7 mouse cellular contexts compared by ENCODE assay signal in genomic region chr19:33224181-33225001, GRCm38 (mm10).
A peak's percentile ranks its signal among the peaks of the same experiment; 100 is the strongest.
DNase-seq lines count a peak whose midpoint lies in the region; ATAC-seq and TF ChIP-seq lines count a peak whose summit lies in the region.

No protein-coding gene starts in this region.

- 0 out of 2 replicates have a peak, but pooled peaks cover 2% of the 10 kb centered on the region for H3K4me1 ChIP-seq in embryonic facial prominence, embryonic 11.5 days (ENCODE audit: control insufficient read depth, insufficient read depth, low read length)
- no peaks in the 10 kb centered on the region for H3K4me1 ChIP-seq in hindbrain, embryonic 11.5 days (replicated peaks; ENCODE audit: control insufficient read depth, insufficient read depth, low read length)
- peaks cover 11% of the 10 kb centered on the region for H3K4me1 ChIP-seq in midbrain, embryonic 11.5 days (ENCODE audit: control insufficient read depth, insufficient read depth, low read length)
- no peaks in the 10 kb centered on the region for H3K4me1 ChIP-seq in stomach, postnatal 0 days (replicated peaks; ENCODE audit: control insufficient read depth, insufficient read depth)

- DNase-seq in MEL-GATA-1-ER (ENCODE audit: extremely low read depth, low read depth), result peak; percentile 63
- DNase-seq in adrenal gland, adult 8-10 months, result peak; percentile 67
- peak; percentile 73 for DNase-seq in embryonic facial prominence, embryonic 11.5 days (ENCODE audit: low spot score)
- peak; percentile 41 for DNase-seq in hindbrain, embryonic 11.5 days (ENCODE audit: low spot score)
- peak; percentile 70 to 88 for DNase-seq in layer of hippocampus, postnatal 14 days (ENCODE audit: low spot score in 2 of 2)
- DNase-seq in midbrain, embryonic 11.5 days (ENCODE audit: low spot score, missing footprints), result peak; percentile 82
- DNase-seq in stomach, postnatal 0 days (ENCODE audit: low spot score), result peak; percentile 19

- H3K27me3 ChIP-seq in embryonic facial prominence, embryonic 11.5 days (ENCODE audit: control insufficient read depth, insufficient read depth, low read length), result no peaks in the 10 kb centered on the region
- H3K27me3 ChIP-seq in hindbrain, embryonic 11.5 days (ENCODE audit: control insufficient read depth, insufficient read depth, low read length), result no peaks in the 10 kb centered on the region
- no peaks in the 10 kb centered on the region for H3K27me3 ChIP-seq in midbrain, embryonic 11.5 days (ENCODE audit: control insufficient read depth, insufficient read depth, low read length)
- H3K27me3 ChIP-seq in stomach, postnatal 0 days (ENCODE audit: control insufficient read depth, insufficient read depth, low read length), result no peaks in the 10 kb centered on the region

- H3K36me3 ChIP-seq in embryonic facial prominence, embryonic 11.5 days (replicated peaks; ENCODE audit: control insufficient read depth, insufficient read depth, low read depth, low read length), result no peaks in the 10 kb centered on the region
- no peaks in the 10 kb centered on the region for H3K36me3 ChIP-seq in hindbrain, embryonic 11.5 days (ENCODE audit: control insufficient read depth, insufficient read depth, low read length)
- H3K36me3 ChIP-seq in midbrain, embryonic 11.5 days (ENCODE audit: control insufficient read depth, insufficient read depth, low read length), result no peaks in the 10 kb centered on the region
- no peaks in the 10 kb centered on the region for H3K36me3 ChIP-seq in stomach, postnatal 0 days (ENCODE audit: control insufficient read depth, insufficient read depth, low read length)

- no peak for TF ChIP-seq CTCF in stomach, postnatal 0 days (IDR thresholded peaks at IDR 0.05; ENCODE audit: low read depth)

- no peaks in the 10 kb centered on the region for H3K9me3 ChIP-seq in embryonic facial prominence, embryonic 11.5 days (replicated peaks; ENCODE audit: control insufficient read depth, low read length)
- H3K9me3 ChIP-seq in hindbrain, embryonic 11.5 days (ENCODE audit: control insufficient read depth, low read length), result no peaks in the 10 kb centered on the region
- H3K9me3 ChIP-seq in midbrain, embryonic 11.5 days (ENCODE audit: control insufficient read depth, low read length), result no peaks in the 10 kb centered on the region
- no peaks in the 10 kb centered on the region for H3K9me3 ChIP-seq in stomach, postnatal 0 days (ENCODE audit: control insufficient read depth, low read length)

- H3K4me2 ChIP-seq in embryonic facial prominence, embryonic 11.5 days (ENCODE audit: low read depth, low read length), result no peak overlapping the region
- no peak overlapping the region for H3K4me2 ChIP-seq in hindbrain, embryonic 11.5 days (replicated peaks; ENCODE audit: low read depth, low read length)
- H3K4me2 ChIP-seq in midbrain, embryonic 11.5 days, result no peak overlapping the region
- H3K4me2 ChIP-seq in stomach, postnatal 0 days (replicated peaks; ENCODE audit: low read depth), result no peak overlapping the region

- TF ChIP-seq EP300 in stomach, postnatal 0 days (optimal IDR thresholded peaks at IDR 0.05), result no peak

- H3K4me3 ChIP-seq in embryonic facial prominence, embryonic 11.5 days (ENCODE audit: low read depth, low read length), result no peak overlapping the region
- H3K4me3 ChIP-seq in hindbrain, embryonic 11.5 days (ENCODE audit: low read depth, low read length), result no peak overlapping the region
- no peak overlapping the region for H3K4me3 ChIP-seq in midbrain, embryonic 11.5 days (ENCODE audit: low read depth, low read length)
- no peak overlapping the region for H3K4me3 ChIP-seq in stomach, postnatal 0 days (ENCODE audit: low read depth, low read length)

- WGBS in embryonic facial prominence, embryonic 11.5 days, result 50% methylated on average over 8 of the region's 8 CpGs
- WGBS in hindbrain, embryonic 11.5 days, result 57% methylated on average over 8 of the region's 8 CpGs
- WGBS in midbrain, embryonic 11.5 days, result 36% methylated on average over 8 of the region's 8 CpGs
- 53% methylated on average over 8 of the region's 8 CpGs for WGBS in stomach, postnatal 0 days

- H3K9ac ChIP-seq in embryonic facial prominence, embryonic 11.5 days (replicated peaks; ENCODE audit: low read length), result no peak overlapping the region; the same call in 1 of the 2 replicates
- H3K9ac ChIP-seq in hindbrain, embryonic 11.5 days (ENCODE audit: low read depth, low read length), result no peak overlapping the region
- H3K9ac ChIP-seq in midbrain, embryonic 11.5 days (ENCODE audit: low read length), result no peak overlapping the region
- H3K9ac ChIP-seq in stomach, postnatal 0 days (ENCODE audit: low read length), result no peak overlapping the region

- H3K27ac ChIP-seq in embryonic facial prominence, embryonic 11.5 days (replicated peaks; ENCODE audit: low read depth, low read length), result no peak overlapping the region
- H3K27ac ChIP-seq in hindbrain, embryonic 11.5 days (ENCODE audit: low read depth, low read length), result no peak overlapping the region
- no peak overlapping the region for H3K27ac ChIP-seq in midbrain, embryonic 11.5 days (ENCODE audit: low read depth, low read length)
- no peak overlapping the region for H3K27ac ChIP-seq in stomach, postnatal 0 days (replicated peaks)

- ATAC-seq in embryonic facial prominence, embryonic 11.5 days (replicated peaks; ENCODE audit: insufficient number of reproducible peaks, low FRiP score, low TSS enrichment, low read depth), result 0 out of 2 replicates have a peak, but pooled peaks have one; percentile 63
- ATAC-seq in hindbrain, embryonic 11.5 days (ENCODE audit: low FRiP score), result peak; percentile 58
- ATAC-seq in midbrain, embryonic 11.5 days (ENCODE audit: low FRiP score), result peak; percentile 73
- peak; percentile 42; the same call in 1 of the 2 replicates for ATAC-seq in stomach, postnatal 0 days (ENCODE audit: low FRiP score, low TSS enrichment)

Comparison
In these comparisons a context has a peak if more than half of its experiments do, and no peak if none do; other contexts are left out.
1. DNase-seq: peak in every context shown above with its lines; median percentile 82 in midbrain, embryonic 11.5 days; 79 in layer of hippocampus, postnatal 14 days; 73 in embryonic facial prominence, embryonic 11.5 days; 67 in adrenal gland, adult 8-10 months; 63 in MEL-GATA-1-ER; 41 in hindbrain, embryonic 11.5 days; 19 in stomach, postnatal 0 days.